ENCODE assay signal across 23 mouse cellular contexts in the genomic region with DNA sequence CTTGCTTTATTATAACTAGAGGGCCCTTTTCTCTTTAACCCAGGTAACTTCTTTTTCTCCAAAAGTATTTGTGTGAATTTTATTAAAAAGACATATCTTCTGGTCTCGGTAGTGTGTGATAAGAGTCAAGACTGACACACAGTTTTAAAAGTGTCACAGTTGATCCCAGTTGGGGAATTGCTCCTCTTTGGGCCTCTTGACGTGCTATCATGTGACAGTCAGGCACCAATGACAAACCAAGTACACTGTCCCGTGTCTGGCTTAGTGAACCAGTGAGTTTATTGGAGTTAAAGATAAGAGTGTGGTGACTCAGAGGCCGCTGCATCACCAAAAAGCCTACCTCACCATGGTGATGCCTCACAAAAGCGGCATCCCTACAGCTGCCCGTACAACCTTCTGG. TPM values are rescaled to one million over a fixed set of nuclear protein-coding genes. Genes with fewer than 3 reads are reported as not detected.
A peak's percentile ranks its signal among the peaks of the same experiment; 100 is the strongest.
DNase-seq lines count a peak whose midpoint lies in the region; ATAC-seq and TF ChIP-seq lines count a peak whose summit lies in the region.
"Had no signal": no experiment of that assay in that cellular context is flagged by ENCODE, and none has a peak within 500 bp of the region (broad histone marks: within the 10 kb centered on the region; RNA-seq: fewer than 3 reads in every experiment).

No protein-coding gene starts in this region.

- DNase-seq in G1E (ENCODE audit: low spot score) = peak; percentile 52
- no peak for DNase-seq in gastrocnemius, adult 2 months
- DNase-seq in left cerebral cortex, adult 11 months (ENCODE audit: low spot score) = no peak
- DNase-seq in right cerebral cortex, postnatal 25 days = no peak
- no peak for DNase-seq in urinary bladder, postnatal 36 days (ENCODE audit: low spot score in 2 of 2)
- DNase-seq: adrenal gland, postnatal 10 days; cerebellum, postnatal 10 days; embryo, embryonic 11 days; gastrocnemius, postnatal 25 days; heart, postnatal 14 days; kidney, adult 11 months; kidney, postnatal 14 days; lung, postnatal 36 days; midbrain, embryonic 14.5 days; thymus, postnatal 4 days had no signal

- no peaks in the 10 kb centered on the region for H3K79me3 ChIP-seq in C2C12 (ENCODE audit: low read depth)

- peaks cover 61% of the 10 kb centered on the region for H3K4me1 ChIP-seq in G1E (ENCODE audit: insufficient read depth, low read depth, low read length)
- peaks cover 37% of the 10 kb centered on the region for H3K4me1 ChIP-seq in liver, embryonic 16.5 days (ENCODE audit: control insufficient read depth, low read depth, low read length)
- H3K4me1 ChIP-seq: forebrain, embryonic 12.5 days; limb, embryonic 15.5 days had no signal

- H3K27ac ChIP-seq in liver, embryonic 16.5 days (ENCODE audit: low read length) = peak overlapping the region; percentile 76
- no peak overlapping the region for H3K27ac ChIP-seq in gastrocnemius, adult 2 months
- H3K27ac ChIP-seq: embryonic facial prominence, embryonic 15.5 days; forebrain, embryonic 12.5 days; heart, embryonic 10.5 days; hindbrain, embryonic 14.5 days; limb, embryonic 15.5 days had no signal

- intact Hi-C loops in gastrocnemius, adult 2 months (cut with DNase I) = no loop called here

- peak; percentile 75 for ATAC-seq in G1E (ENCODE audit: extremely low read depth, insufficient number of reproducible peaks, low FRiP score, poor library complexity, severe bottlenecking)
- ATAC-seq in erythroid progenitor cell, adult 5-6 weeks (replicated peaks; ENCODE audit: low FRiP score, poor library complexity, severe bottlenecking) = peak; percentile 90
- ATAC-seq in liver, embryonic 16.5 days (ENCODE audit: low read depth) = peak; percentile 91

- no peaks in the 10 kb centered on the region for H3K79me2 ChIP-seq in C2C12 (ENCODE audit: control insufficient read depth, insufficient read depth)

- no peaks in the 10 kb centered on the region for H3K27me3 ChIP-seq in C2C12 (ENCODE audit: control insufficient read depth, insufficient read depth, insufficient read length)
- H3K27me3 ChIP-seq in G1E (ENCODE audit: insufficient read depth, low read length) = no peaks in the 10 kb centered on the region
- no peaks in the 10 kb centered on the region for H3K27me3 ChIP-seq in liver, embryonic 16.5 days (ENCODE audit: control insufficient read depth, insufficient read depth, low read depth, low read length)
- H3K27me3 ChIP-seq: embryonic facial prominence, embryonic 15.5 days; forebrain, embryonic 12.5 days; limb, embryonic 15.5 days had no signal

- peak overlapping the region; percentile 43 for H3K4me2 ChIP-seq in liver, embryonic 16.5 days (ENCODE audit: low read depth, low read length)
- H3K4me2 ChIP-seq: embryonic facial prominence, embryonic 15.5 days; forebrain, embryonic 12.5 days; hindbrain, embryonic 14.5 days; limb, embryonic 15.5 days had no signal

- WGBS in liver, embryonic 16.5 days (ENCODE audit: insufficient replicate concordance) = 37% methylated on average over 6 of the region's 6 CpGs

- no peaks in the 10 kb centered on the region for H3K9me3 ChIP-seq in G1E (replicated peaks)
- H3K9me3 ChIP-seq in liver, embryonic 16.5 days (replicated peaks; ENCODE audit: control insufficient read depth, low read length) = no peaks in the 10 kb centered on the region
- H3K9me3 ChIP-seq: embryonic facial prominence, embryonic 15.5 days; forebrain, embryonic 12.5 days; heart, embryonic 10.5 days; limb, embryonic 15.5 days had no signal

- no peak overlapping the region for H3ac ChIP-seq in C2C12 (ENCODE audit: control insufficient read depth, insufficient read length, low read depth)

- H3K36me3 ChIP-seq in C2C12 (ENCODE audit: control insufficient read depth, insufficient read depth) (no peaks in the 10 kb centered on the region), G1E (replicated peaks) (peaks cover 48% of the 10 kb centered on the region)
- no peaks in the 10 kb centered on the region for H3K36me3 ChIP-seq in liver, embryonic 16.5 days (ENCODE audit: control insufficient read depth, insufficient read depth)
- H3K36me3 ChIP-seq: forebrain, embryonic 12.5 days; heart, embryonic 10.5 days; limb, embryonic 15.5 days had no signal

- no peak for TF ChIP-seq CTCF in C2C12 (IDR thresholded peaks at IDR 0.05; ENCODE audit: control insufficient read depth, insufficient read depth, insufficient read length)
- TF ChIP-seq CTCF in G1E (IDR thresholded peaks at IDR 0.05; ENCODE audit: low read depth, low read length) = no peak
- no peak for TF ChIP-seq CTCF in gastrocnemius, adult 2 months (IDR thresholded peaks at IDR 0.05)

- H3K9ac ChIP-seq in liver, embryonic 16.5 days (ENCODE audit: low read depth, low read length) = no peak overlapping the region
- H3K9ac ChIP-seq: embryonic facial prominence, embryonic 15.5 days; forebrain, embryonic 12.5 days; hindbrain, embryonic 14.5 days; limb, embryonic 15.5 days had no signal

- H3K4me3 ChIP-seq in C2C12 (ENCODE audit: insufficient read depth, poor library complexity, severe bottlenecking) = no peak overlapping the region
- H3K4me3 ChIP-seq in G1E (ENCODE audit: low read depth, low read length) = no peak overlapping the region; the same call in 1 of the 2 replicates
- H3K4me3 ChIP-seq in liver, embryonic 16.5 days (ENCODE audit: low read depth, low read length) = no peak overlapping the region
- no peak overlapping the region for H3K4me3 ChIP-seq in gastrocnemius, adult 2 months
- H3K4me3 ChIP-seq: embryonic facial prominence, embryonic 15.5 days; forebrain, embryonic 12.5 days; heart, embryonic 10.5 days; limb, embryonic 15.5 days had no signal

TF ChIP-seq in C2C12, 6 proteins besides CTCF, POLR2A, EP300 and RAD21:
- TF ChIP-seq FOSL1 (IDR thresholded peaks at IDR 0.05; ENCODE audit: insufficient read depth, low read length, poor library complexity, severe bottlenecking) = no peak
- TF ChIP-seq MYOG (IDR thresholded peaks at IDR 0.05; ENCODE audit: control insufficient read depth, extremely low read depth, insufficient read length) = no peak
- TF ChIP-seq USF1 (IDR thresholded peaks at IDR 0.05; ENCODE audit: low read depth) = peak; percentile 27
- TF ChIP-seq MAX (IDR thresholded peaks at IDR 0.05) = no peak
- TF ChIP-seq CEBPB (IDR thresholded peaks at IDR 0.05; ENCODE audit: low read depth) = no peak
- TF ChIP-seq MYOD1 (IDR thresholded peaks at IDR 0.05; ENCODE audit: control insufficient read depth, insufficient read length, low read depth) = no peak

RNA-seq across cellular contexts. Expression of a gene that starts 12.3 kb away (rescaled TPM):
- 1.6 TPM for polyA plus RNA-seq in C2C12 (2012; fragmentation: generic; extraction: Trizol)
- 45.7 and 51.4 TPM in 2 replicates for total RNA-seq in G1E (2014; fragmentation: Nextera tagmentation)
- 37.5 and 41.3 TPM in 2 replicates for total RNA-seq in G1E (2017)
- polyA plus RNA-seq in G1E (2012) = 2.2 and 3.6 TPM in 2 replicates
- total RNA-seq in erythroid progenitor cell, adult 5-6 weeks (2015; ENCODE audit: low replicate concordance) = 6.5 TPM in 1 of 2 replicates, not detected in the other
- 6.3 TPM in 1 of 2 replicates, not detected in the other for total RNA-seq in erythroid progenitor cell, adult 5-6 weeks (2017; ENCODE audit: low replicate concordance)
- 5.6 and 6.1 TPM in 2 replicates for polyA plus RNA-seq in liver, embryonic 16.5 days (2015; fragmentation: Nextera tagmentation; extraction: Ambion mirVana)
- total RNA-seq in gastrocnemius, adult 2 months (2021) = 1 to 10 TPM; 2.8 to 3.3 TPM

RNA-seq across cellular contexts. Expression of a gene that starts 12.5 kb away (rescaled TPM):
- polyA plus RNA-seq in C2C12 (2012; fragmentation: generic; extraction: Trizol) (64.4 TPM), G1E (2012) (281 and 378 TPM in 2 replicates)
- total RNA-seq in G1E (2014; fragmentation: Nextera tagmentation) (88.0 and 114 TPM in 2 replicates), G1E (2017) (322 and 331 TPM in 2 replicates)
- total RNA-seq in erythroid progenitor cell, adult 5-6 weeks (2015; ENCODE audit: low replicate concordance) = 44.0 and 59.8 TPM in 2 replicates
- 38.5 and 49.5 TPM in 2 replicates for total RNA-seq in erythroid progenitor cell, adult 5-6 weeks (2017; ENCODE audit: low replicate concordance)
- polyA plus RNA-seq in liver, embryonic 16.5 days (2015; fragmentation: Nextera tagmentation; extraction: Ambion mirVana) = 58.2 and 60.6 TPM in 2 replicates
- total RNA-seq in gastrocnemius, adult 2 months (2021) = 10 to 100 TPM; 20.6 to 21.6 TPM

RNA-seq across cellular contexts. Expression of a gene that starts 26.5 kb away (rescaled TPM):
- 5.4 TPM for polyA plus RNA-seq in C2C12 (2012; fragmentation: generic; extraction: Trizol)
- total RNA-seq in G1E (2014; fragmentation: Nextera tagmentation) = 51.8 and 61.0 TPM in 2 replicates
- 90.5 and 94.5 TPM in 2 replicates for total RNA-seq in G1E (2017)
- 18.2 and 23.2 TPM in 2 replicates for polyA plus RNA-seq in G1E (2012)
- total RNA-seq in erythroid progenitor cell, adult 5-6 weeks (2015; ENCODE audit: low replicate concordance) = 19.8 and 20.5 TPM in 2 replicates
- 10.7 and 19.8 TPM in 2 replicates for total RNA-seq in erythroid progenitor cell, adult 5-6 weeks (2017; ENCODE audit: low replicate concordance)
- 12.0 and 12.6 TPM in 2 replicates for polyA plus RNA-seq in liver, embryonic 16.5 days (2015; fragmentation: Nextera tagmentation; extraction: Ambion mirVana)
- 100 to 1,000 TPM; 130 to 135 TPM for total RNA-seq in gastrocnemius, adult 2 months (2021)

Comparison
In these comparisons a context has a peak if more than half of its experiments do, and no peak if none do; other contexts are left out.
1. RNA of a gene that starts 12.3 kb away (total RNA-seq): 37.5 to 51.4 TPM in G1E; 2.8 to 3.3 TPM in gastrocnemius, adult 2 months and 6.3 to 6.5 TPM in erythroid progenitor cell, adult 5-6 weeks; every median in the first group is over 4 times any median in the second.
2. Peak in every context shown above with its lines, with median percentiles within 50 percentile points of each other: ATAC-seq.